Mouse (Mus musculus): ENCODE results near the gene Ppp4r3b. TPM values are rescaled to one million over a fixed set of nuclear protein-coding genes. Genes with fewer than 3 reads are reported as not detected.

The Ppp4r3b gene
- polyA plus RNA-seq, 1 experiment from 2014 or later = 47.3 TPM

DNA sequence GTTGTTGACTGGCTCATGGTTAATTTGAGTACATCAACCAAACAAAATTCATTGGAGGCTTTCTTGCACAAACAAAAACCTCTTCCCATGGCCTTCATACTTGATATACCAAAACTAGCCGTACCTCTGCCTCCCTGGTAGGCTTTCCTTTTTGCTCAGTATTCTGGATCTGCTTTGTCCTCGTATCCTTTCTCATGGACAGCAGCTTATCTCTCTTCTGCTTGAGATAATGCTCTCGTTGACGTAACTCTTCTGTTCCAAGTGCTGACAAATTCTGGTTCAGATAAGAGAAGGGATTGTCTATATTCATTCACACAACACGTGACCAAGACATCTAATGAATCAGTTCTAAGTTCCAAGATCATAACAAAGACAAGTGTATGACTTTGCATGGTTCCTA lies 49.6 kb downstream of the Ppp4r3b start:
- no peaks in the 10 kb centered on the region for H3K4me1 ChIP-seq (ENCODE audit: control insufficient read depth, insufficient read depth, low read length)
- WGBS (ENCODE audit: insufficient replicate concordance) = 33% methylated on average over 5 of the region's 5 CpGs

DNA sequence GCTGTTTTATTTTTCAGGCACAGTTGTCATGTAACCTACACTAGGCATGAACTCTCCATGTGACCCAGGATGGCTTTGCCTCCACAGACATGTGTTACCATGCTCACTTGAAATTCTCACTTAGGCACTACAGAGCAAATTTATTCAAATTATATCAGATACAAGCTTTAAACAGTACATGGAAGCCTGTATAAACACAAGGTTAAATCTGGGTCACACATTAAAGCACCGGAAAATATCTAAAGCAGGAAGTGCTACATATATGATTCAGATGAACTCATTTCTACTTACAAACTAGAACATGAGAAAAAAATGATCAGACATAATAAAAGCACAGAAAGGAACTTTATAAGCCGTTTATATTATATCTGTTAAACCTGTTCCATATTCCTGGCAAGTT lies 52.1 kb downstream of the Ppp4r3b start:
- H3K27me3 ChIP-seq (ENCODE audit: control insufficient read depth, insufficient read depth, low read length) = no peaks in the 10 kb centered on the region
- 86% methylated on average over 2 of the region's 2 CpGs for WGBS (ENCODE audit: insufficient replicate concordance)
- H3K36me3 ChIP-seq (ENCODE audit: control insufficient read depth, insufficient read depth, low read length) = peaks cover 4% of the 10 kb centered on the region
- H3K4me1 ChIP-seq (ENCODE audit: control insufficient read depth, insufficient read depth, low read length) = no peaks in the 10 kb centered on the region
- no peak overlapping the region for H3K27ac ChIP-seq (ENCODE audit: low read depth, low read length)
- no peak for ATAC-seq (replicated peaks; ENCODE audit: insufficient number of reproducible peaks, low FRiP score, low TSS enrichment)
- H3K4me2 ChIP-seq = no peak overlapping the region
- H3K4me3 ChIP-seq (ENCODE audit: low read depth, low read length) = no peak overlapping the region
- no peaks in the 10 kb centered on the region for H3K9me3 ChIP-seq (replicated peaks; ENCODE audit: control insufficient read depth, low read length)
- H3K9ac ChIP-seq (ENCODE audit: low read depth, low read length) = no peak overlapping the region

More for the DNA sequence above, 49.6 kb downstream of the Ppp4r3b start:
- H3K4me2 ChIP-seq = no peak overlapping the region
- no peaks in the 10 kb centered on the region for H3K27me3 ChIP-seq (ENCODE audit: control insufficient read depth, insufficient read depth, low read length)
- no peaks in the 10 kb centered on the region for H3K9me3 ChIP-seq (replicated peaks; ENCODE audit: control insufficient read depth, low read length)
- H3K27ac ChIP-seq (ENCODE audit: low read depth, low read length) = no peak overlapping the region
- no peak overlapping the region for H3K9ac ChIP-seq (ENCODE audit: low read depth, low read length)
- H3K36me3 ChIP-seq (ENCODE audit: control insufficient read depth, insufficient read depth, low read length) = peaks cover 7% of the 10 kb centered on the region
- ATAC-seq (replicated peaks; ENCODE audit: insufficient number of reproducible peaks, low FRiP score, low TSS enrichment) = no peak
- H3K4me3 ChIP-seq (ENCODE audit: low read depth, low read length) = no peak overlapping the region

DNA sequence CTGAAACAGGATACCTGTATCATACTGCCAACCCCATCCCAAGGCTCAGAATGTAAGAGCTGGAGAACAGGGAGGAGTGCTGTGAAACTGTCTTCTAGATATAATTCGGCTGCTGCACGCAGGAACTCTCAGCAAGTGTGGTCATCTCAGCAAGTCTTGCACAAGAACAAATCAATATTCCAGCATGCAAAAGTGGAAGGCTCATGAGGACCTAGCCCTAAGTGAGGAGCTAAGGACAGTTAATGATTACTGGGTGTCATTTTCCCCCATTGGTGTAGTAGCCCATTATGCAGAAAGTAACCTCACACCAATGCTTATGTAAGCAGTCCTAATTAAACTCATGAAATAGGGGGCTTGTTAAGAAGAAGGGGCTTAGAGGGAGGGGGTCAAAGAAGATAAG lies 56.3 kb downstream of the Ppp4r3b start:
- 94% methylated on average over 2 of the region's 2 CpGs for WGBS (ENCODE audit: insufficient replicate concordance)
- Histone ChIP-seq H3K9ac (ENCODE audit: low read depth, low read length) (no peak overlapping the region), H3K4me3 (ENCODE audit: low read depth, low read length) (no peak overlapping the region), H3K36me3 (ENCODE audit: control insufficient read depth, insufficient read depth, low read length) (no peaks in the 10 kb centered on the region; the same call in none of the 2 replicates), H3K27me3 (ENCODE audit: control insufficient read depth, insufficient read depth, low read length) (no peaks in the 10 kb centered on the region), H3K4me1 (ENCODE audit: control insufficient read depth, insufficient read depth, low read length) (peaks cover 5% of the 10 kb centered on the region; the same call in 1 of the 2 replicates), H3K9me3 (replicated peaks; ENCODE audit: control insufficient read depth, low read length) (no peaks in the 10 kb centered on the region), H3K4me2 (no peak overlapping the region), H3K27ac (ENCODE audit: low read depth, low read length) (no peak overlapping the region)
- no peak for ATAC-seq (replicated peaks; ENCODE audit: insufficient number of reproducible peaks, low FRiP score, low TSS enrichment)

DNA sequence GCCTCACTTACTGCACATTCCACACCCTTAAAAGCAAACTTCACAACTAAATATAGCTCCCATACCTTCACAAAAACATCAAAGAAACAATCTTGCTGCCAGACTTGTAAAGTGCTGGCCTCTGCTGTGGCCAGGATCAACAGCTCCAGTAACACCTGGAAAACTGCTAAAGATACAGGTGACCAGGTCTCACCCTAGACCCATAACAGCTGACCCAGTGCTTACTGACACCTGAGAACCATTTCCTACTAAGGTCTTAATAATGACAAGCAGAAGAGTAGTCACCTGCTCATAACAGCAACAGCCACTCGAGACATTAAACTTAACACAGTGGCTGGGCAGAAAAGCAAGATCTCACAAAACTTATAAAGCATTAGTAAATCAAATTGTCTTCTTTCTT lies 60.9 kb downstream of the Ppp4r3b start:
- no peak overlapping the region for H3K4me2 ChIP-seq
- no peaks in the 10 kb centered on the region; the same call in 1 of the 2 replicates for H3K36me3 ChIP-seq (ENCODE audit: control insufficient read depth, insufficient read depth, low read length)
- no peak for ATAC-seq (replicated peaks; ENCODE audit: insufficient number of reproducible peaks, low FRiP score, low TSS enrichment)
- H3K27ac ChIP-seq (ENCODE audit: low read depth, low read length) = no peak overlapping the region
- H3K27me3 ChIP-seq (ENCODE audit: control insufficient read depth, insufficient read depth, low read length) = no peaks in the 10 kb centered on the region
- no peak overlapping the region for H3K4me3 ChIP-seq (ENCODE audit: low read depth, low read length)
- H3K9ac ChIP-seq (ENCODE audit: low read depth, low read length) = no peak overlapping the region
- H3K9me3 ChIP-seq (replicated peaks; ENCODE audit: control insufficient read depth, low read length) = no peaks in the 10 kb centered on the region
- peaks cover 5% of the 10 kb centered on the region; the same call in 1 of the 2 replicates for H3K4me1 ChIP-seq (ENCODE audit: control insufficient read depth, insufficient read depth, low read length)
- 83% methylated on average over 1 of the region's 1 CpGs for WGBS (ENCODE audit: insufficient replicate concordance)

DNA sequence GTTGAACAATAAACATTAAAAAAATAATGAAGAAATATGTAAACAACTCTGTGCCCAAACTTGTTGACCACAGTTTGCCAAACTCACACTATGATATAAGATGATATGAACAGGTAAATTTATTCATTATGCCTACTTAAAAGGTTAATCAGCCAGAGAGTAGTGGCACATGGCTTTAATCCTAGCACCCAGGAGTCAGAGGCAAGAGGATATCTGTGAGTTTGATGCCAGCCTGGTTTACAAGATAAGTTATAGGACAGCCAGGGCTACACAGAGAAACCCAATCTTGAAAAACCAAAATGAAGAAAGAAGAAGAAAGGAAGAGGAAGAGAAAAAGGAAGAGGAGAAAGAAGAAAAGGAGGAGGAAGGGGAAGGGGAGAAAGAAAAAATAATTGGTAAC lies 64.7 kb downstream of the Ppp4r3b start:
- peaks cover 5% of the 10 kb centered on the region; the same call in 1 of the 2 replicates for H3K4me1 ChIP-seq (ENCODE audit: control insufficient read depth, insufficient read depth, low read length)
- H3K9ac ChIP-seq (ENCODE audit: low read depth, low read length) = no peak overlapping the region
- H3K4me3 ChIP-seq (ENCODE audit: low read depth, low read length) = no peak overlapping the region
- H3K27ac ChIP-seq (ENCODE audit: low read depth, low read length) = no peak overlapping the region
- H3K9me3 ChIP-seq (replicated peaks; ENCODE audit: control insufficient read depth, low read length) = no peaks in the 10 kb centered on the region
- H3K36me3 ChIP-seq (ENCODE audit: control insufficient read depth, insufficient read depth, low read length) = peaks cover 1% of the 10 kb centered on the region; the same call in 1 of the 2 replicates
- no peak for ATAC-seq (replicated peaks; ENCODE audit: insufficient number of reproducible peaks, low FRiP score, low TSS enrichment)
- H3K27me3 ChIP-seq (ENCODE audit: control insufficient read depth, insufficient read depth, low read length) = no peaks in the 10 kb centered on the region
- no peak overlapping the region for H3K4me2 ChIP-seq

DNA sequence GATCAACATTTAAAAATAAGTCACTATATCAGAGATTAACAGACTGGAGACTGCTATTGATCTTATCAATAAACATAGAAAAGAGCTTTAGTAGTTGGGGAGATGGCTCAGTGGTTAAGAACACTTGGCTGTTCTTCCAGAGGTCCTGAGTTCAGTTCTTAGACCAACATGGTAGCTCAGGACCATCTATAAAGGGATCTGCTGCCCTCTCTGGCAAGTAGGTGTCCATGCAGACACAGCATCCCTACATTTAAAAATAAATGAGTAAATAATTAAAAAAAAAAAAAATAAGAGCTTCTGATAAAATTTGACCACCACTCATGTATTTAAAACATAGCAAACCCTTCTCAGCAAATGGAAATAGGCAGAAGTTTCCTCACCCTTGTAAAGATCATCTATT lies 65.4 kb downstream of the Ppp4r3b start:
- Histone ChIP-seq H3K27ac (ENCODE audit: low read depth, low read length) (no peak overlapping the region), H3K4me3 (ENCODE audit: low read depth, low read length) (no peak overlapping the region), H3K4me2 (no peak overlapping the region), H3K9ac (ENCODE audit: low read depth, low read length) (no peak overlapping the region), H3K27me3 (ENCODE audit: control insufficient read depth, insufficient read depth, low read length) (no peaks in the 10 kb centered on the region), H3K4me1 (ENCODE audit: control insufficient read depth, insufficient read depth, low read length) (peaks cover 5% of the 10 kb centered on the region; the same call in 1 of the 2 replicates), H3K36me3 (ENCODE audit: control insufficient read depth, insufficient read depth, low read length) (peaks cover 5% of the 10 kb centered on the region; the same call in 1 of the 2 replicates), H3K9me3 (replicated peaks; ENCODE audit: control insufficient read depth, low read length) (no peaks in the 10 kb centered on the region)
- ATAC-seq (replicated peaks; ENCODE audit: insufficient number of reproducible peaks, low FRiP score, low TSS enrichment) = no peak

DNA sequence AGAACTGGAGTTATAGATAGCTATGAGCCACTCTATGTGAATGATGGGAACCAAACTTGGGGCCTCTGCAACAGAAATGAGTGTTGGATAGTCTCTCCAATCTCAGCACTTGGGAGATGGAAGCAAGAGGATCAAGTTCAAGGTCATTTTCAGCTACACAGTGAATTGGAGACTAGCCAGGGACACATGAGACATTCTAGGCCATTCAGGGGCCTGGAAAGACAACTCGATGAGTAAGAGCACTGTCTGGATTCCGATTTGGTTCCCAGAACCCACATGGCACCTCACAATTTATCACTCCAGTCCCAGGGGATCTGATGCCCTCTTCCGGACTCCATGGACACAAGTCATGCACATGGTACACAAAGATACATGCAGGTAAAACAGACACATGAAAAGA lies 65.9 kb downstream of the Ppp4r3b start:
- H3K4me2 ChIP-seq = no peak overlapping the region
- peaks cover 5% of the 10 kb centered on the region; the same call in 1 of the 2 replicates for H3K36me3 ChIP-seq (ENCODE audit: control insufficient read depth, insufficient read depth, low read length)
- no peak for ATAC-seq (replicated peaks; ENCODE audit: insufficient number of reproducible peaks, low FRiP score, low TSS enrichment)
- no peak overlapping the region for H3K9ac ChIP-seq (ENCODE audit: low read depth, low read length)
- H3K4me1 ChIP-seq (ENCODE audit: control insufficient read depth, insufficient read depth, low read length) = no peaks in the 10 kb centered on the region; the same call in 1 of the 2 replicates
- no peaks in the 10 kb centered on the region for H3K27me3 ChIP-seq (ENCODE audit: control insufficient read depth, insufficient read depth, low read length)
- no peak overlapping the region for H3K4me3 ChIP-seq (ENCODE audit: low read depth, low read length)
- no peaks in the 10 kb centered on the region for H3K9me3 ChIP-seq (replicated peaks; ENCODE audit: control insufficient read depth, low read length)
- WGBS (ENCODE audit: insufficient replicate concordance) = 70% methylated on average over 3 of the region's 3 CpGs
- H3K27ac ChIP-seq (ENCODE audit: low read depth, low read length) = no peak overlapping the region

DNA sequence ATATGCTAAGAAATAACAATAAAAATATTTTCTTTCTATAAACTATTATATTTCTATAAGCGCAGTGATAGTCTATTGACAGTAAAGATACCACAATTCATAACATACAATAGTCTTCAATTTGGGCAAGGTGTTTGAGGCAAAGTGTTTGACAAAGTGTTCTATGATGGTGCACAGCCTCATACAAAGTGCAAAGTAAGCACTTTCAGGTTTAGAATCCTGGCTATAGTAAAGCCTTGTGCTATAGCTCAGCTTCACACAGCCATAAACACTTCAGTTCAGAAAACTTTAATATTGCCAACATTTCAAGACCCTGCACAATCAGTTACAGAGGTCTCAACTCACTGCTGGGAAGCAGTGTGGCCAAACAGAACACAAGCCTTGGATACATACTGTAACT lies 66.7 kb downstream of the Ppp4r3b start:
- Histone ChIP-seq H3K4me2 (no peak overlapping the region), H3K9me3 (replicated peaks; ENCODE audit: control insufficient read depth, low read length) (no peaks in the 10 kb centered on the region), H3K9ac (ENCODE audit: low read depth, low read length) (no peak overlapping the region), H3K27ac (ENCODE audit: low read depth, low read length) (no peak overlapping the region), H3K4me1 (ENCODE audit: control insufficient read depth, insufficient read depth, low read length) (no peaks in the 10 kb centered on the region), H3K4me3 (ENCODE audit: low read depth, low read length) (no peak overlapping the region), H3K27me3 (ENCODE audit: control insufficient read depth, insufficient read depth, low read length) (no peaks in the 10 kb centered on the region), H3K36me3 (ENCODE audit: control insufficient read depth, insufficient read depth, low read length) (peaks cover 5% of the 10 kb centered on the region; the same call in 1 of the 2 replicates)
- 90% methylated on average over 1 of the region's 1 CpGs for WGBS (ENCODE audit: insufficient replicate concordance)
- ATAC-seq (replicated peaks; ENCODE audit: insufficient number of reproducible peaks, low FRiP score, low TSS enrichment) = no peak

DNA sequence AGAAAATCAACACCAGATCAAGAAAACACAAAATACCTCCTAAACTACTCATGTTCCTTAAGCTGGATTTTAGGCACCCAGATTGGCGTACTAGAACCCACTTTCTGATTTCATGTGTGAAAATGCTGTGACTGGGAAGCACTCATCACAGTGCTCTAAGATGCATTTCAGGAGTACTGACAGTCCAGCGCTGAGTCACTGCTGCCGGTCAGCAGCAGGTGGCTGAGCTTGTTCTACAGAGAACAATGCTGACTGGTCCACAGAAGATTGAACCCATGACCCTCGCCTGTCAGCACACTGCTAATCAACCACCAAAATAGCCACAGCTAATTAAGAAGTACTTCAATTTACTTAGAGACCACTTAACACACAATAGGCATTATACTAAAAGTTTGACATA lies 69.3 kb downstream of the Ppp4r3b start:
- no peak overlapping the region for H3K4me3 ChIP-seq (ENCODE audit: low read depth, low read length)
- no peak for ATAC-seq (replicated peaks; ENCODE audit: insufficient number of reproducible peaks, low FRiP score, low TSS enrichment)
- peaks cover 3% of the 10 kb centered on the region; the same call in 1 of the 2 replicates for H3K4me1 ChIP-seq (ENCODE audit: control insufficient read depth, insufficient read depth, low read length)
- H3K4me2 ChIP-seq = no peak overlapping the region
- H3K36me3 ChIP-seq (ENCODE audit: control insufficient read depth, insufficient read depth, low read length) = peaks cover 5% of the 10 kb centered on the region; the same call in 1 of the 2 replicates
- no peak overlapping the region for H3K27ac ChIP-seq (ENCODE audit: low read depth, low read length)
- 71% methylated on average over 4 of the region's 4 CpGs for WGBS (ENCODE audit: insufficient replicate concordance)
- no peaks in the 10 kb centered on the region for H3K9me3 ChIP-seq (replicated peaks; ENCODE audit: control insufficient read depth, low read length)
- no peaks in the 10 kb centered on the region for H3K27me3 ChIP-seq (ENCODE audit: control insufficient read depth, insufficient read depth, low read length)
- H3K9ac ChIP-seq (ENCODE audit: low read depth, low read length) = no peak overlapping the region

Data from heart, embryonic 11.5 days (tissue).